Mouse (Mus musculus) cerebellum, postnatal 25 days (tissue): ENCODE measurements around the gene Nostrin.

Source experiments
- DNase-seq, 2 experiments: peaks; one replicate each; pipeline ENCODE4 v3.0.0; 2021; ENCODE audit warnings: mixed read lengths in 2 of 2

Nostrin gene

GRCm38 (mm10) chr2:69205791-69206351 is 70.3 kb downstream of the Nostrin start, which contains the start of gene Spc25:
Gene Spc25, minus strand, starts transcription at chr2:69206194.
- DNase-seq: peak; percentile 85 to 89

GRCm38 (mm10) chr2:69206523-69206922 is 70.9 kb downstream of the Nostrin start:
- DNase-seq: no peak

- no peak for DNase-seq
Measured at GRCm38 (mm10) chr2:69209684-69210083, 74.1 kb downstream of the Nostrin start.

- no peak for DNase-seq
Measured at GRCm38 (mm10) chr2:69210773-69211172, 75.2 kb downstream of the Nostrin start, which contains the start of gene G6pc2. Gene G6pc2, plus strand, starts transcription at chr2:69211073.

- no peak for DNase-seq
Measured at GRCm38 (mm10) chr2:69212652-69213051, 77.1 kb downstream of the Nostrin start.

GRCm38 (mm10) chr2:69215242-69215641 is 79.6 kb downstream of the Nostrin start:
- no peak for DNase-seq

- DNase-seq: no peak
Measured at GRCm38 (mm10) chr2:69221868-69222416, 86.3 kb downstream of the Nostrin start.

GRCm38 (mm10) chr2:69222815-69223214 is 87.2 kb downstream of the Nostrin start:
- DNase-seq: no peak

GRCm38 (mm10) chr2:69224724-69225123 is 89.1 kb downstream of the Nostrin start:
- no peak for DNase-seq

- no peak for DNase-seq
Measured at GRCm38 (mm10) chr2:69226876-69227275, 91.3 kb downstream of the Nostrin start.

- DNase-seq: no peak
Measured at GRCm38 (mm10) chr2:69228635-69229034, 93.0 kb downstream of the Nostrin start.

GRCm38 (mm10) chr2:69230137-69230536 is 94.5 kb downstream of the Nostrin start:
- no peak for DNase-seq

- DNase-seq: no peak
Measured at GRCm38 (mm10) chr2:69232101-69232500, 96.5 kb downstream of the Nostrin start.

GRCm38 (mm10) chr2:69234976-69235678 is 99.5 kb downstream of the Nostrin start:
- DNase-seq: no peak
